Mouse (Mus musculus) right cerebral cortex, postnatal 14 days (tissue): Measurements from ENCODE around the gene Anxa11.
"Not testable (repeated sequence)": the region's sequence is repeated elsewhere in the genome, so short reads cannot be mapped to it uniquely, and the experiment has no call there.

Experiments
- DNase-seq: peaks from one replicate; pipeline ENCODE4 v3.0.0; 2022

The Anxa11 gene

GRCm38 (mm10) chr14:25842688-25843003 lies 690 bp downstream of the Anxa11 start:
- DNase-seq = no peak

GRCm38 (mm10) chr14:25844372-25844771 lies 2.4 kb downstream of the Anxa11 start:
- DNase-seq = no peak

GRCm38 (mm10) chr14:25845832-25846383 lies 4.0 kb downstream of the Anxa11 start:
- DNase-seq = no peak

- DNase-seq = no peak
These were observed 4.6 kb downstream of the Anxa11 start for GRCm38 (mm10) chr14:25846516-25846915.

- DNase-seq = no peak
These were observed 5.7 kb downstream of the Anxa11 start for GRCm38 (mm10) chr14:25847660-25848059.

- DNase-seq = no peak
These were observed 6.3 kb downstream of the Anxa11 start for GRCm38 (mm10) chr14:25848237-25848636.

- DNase-seq = not testable (repeated sequence)
These were observed 6.8 kb downstream of the Anxa11 start for GRCm38 (mm10) chr14:25848708-25849107.

- DNase-seq = no peak
These were observed 8.5 kb downstream of the Anxa11 start for GRCm38 (mm10) chr14:25850433-25850832.

- DNase-seq = no peak
These were observed 9.2 kb downstream of the Anxa11 start for GRCm38 (mm10) chr14:25851189-25851588.

GRCm38 (mm10) chr14:25852121-25852561 lies 10.2 kb downstream of the Anxa11 start:
- DNase-seq = no peak

GRCm38 (mm10) chr14:25853295-25853694 lies 11.3 kb downstream of the Anxa11 start:
- DNase-seq = no peak

- DNase-seq = no peak
These were observed 11.9 kb downstream of the Anxa11 start for GRCm38 (mm10) chr14:25853717-25854452.

GRCm38 (mm10) chr14:25855241-25855885 lies 13.4 kb downstream of the Anxa11 start:
- DNase-seq = no peak

- no peak for DNase-seq
These were observed 15.2 kb downstream of the Anxa11 start for GRCm38 (mm10) chr14:25857168-25857621.

GRCm38 (mm10) chr14:25857940-25858339 lies 16.0 kb downstream of the Anxa11 start:
- DNase-seq = no peak

- DNase-seq = no peak
These were observed 20.0 kb downstream of the Anxa11 start for GRCm38 (mm10) chr14:25861771-25862530.

GRCm38 (mm10) chr14:25863721-25864120 lies 21.8 kb downstream of the Anxa11 start:
- DNase-seq = no peak

- no peak for DNase-seq
These were observed 23.3 kb downstream of the Anxa11 start for GRCm38 (mm10) chr14:25865251-25865650.

GRCm38 (mm10) chr14:25866384-25866783 lies 24.4 kb downstream of the Anxa11 start:
- no peak for DNase-seq

- DNase-seq = no peak
These were observed 24.9 kb downstream of the Anxa11 start for GRCm38 (mm10) chr14:25866832-25867231.

- DNase-seq = no peak
These were observed 25.9 kb downstream of the Anxa11 start for GRCm38 (mm10) chr14:25867834-25868233.

- no peak for DNase-seq
These were observed 26.8 kb downstream of the Anxa11 start for GRCm38 (mm10) chr14:25868706-25869105.

- DNase-seq = no peak
These were observed 27.4 kb downstream of the Anxa11 start for GRCm38 (mm10) chr14:25869135-25869878.
